Mouse (Mus musculus) erythroblast, embryonic 14.5 days (primary cell): ENCODE results near the gene Prrx2.

Experiments used
- GATA1 ChIP-seq: IDR thresholded peaks from 2 replicates; pipeline ENCODE4 v1.6.1; 2012; ENCODE audit warnings: low read length, inconsistent platforms, mixed read lengths
- TAL1 ChIP-seq: IDR thresholded peaks from 3 replicates; pipeline ENCODE4 v1.6.1; 2012; ENCODE audit warnings: low read length, inconsistent platforms, mixed read lengths

GRCm38 (mm10) chr2:30863574-30863973, 28.8 kb downstream of the Prrx2 start:
- TF ChIP-seq TAL1: no peak
- TF ChIP-seq GATA1: no peak
